Mouse (Mus musculus): Measurements from ENCODE around the gene Trim37.

DNA sequence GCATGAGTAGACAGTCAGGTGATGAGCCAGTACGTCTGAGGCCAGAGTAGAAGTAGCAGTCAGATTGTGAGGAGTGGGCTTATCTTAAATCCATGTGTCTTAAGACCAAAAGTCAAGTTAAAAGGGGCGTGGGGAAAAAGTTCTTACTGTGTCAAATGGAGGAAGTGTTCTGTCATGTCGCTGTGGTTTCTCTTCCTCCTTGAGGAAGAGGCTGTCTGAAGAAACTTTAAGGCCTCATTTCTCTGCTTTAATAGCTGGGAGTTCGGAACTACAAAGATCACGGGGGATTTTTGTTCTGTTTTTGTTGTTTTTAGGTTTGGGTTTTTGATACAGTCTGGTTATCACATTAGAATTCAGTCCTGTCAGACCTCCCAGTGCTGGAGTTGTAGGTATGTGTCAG is 85.4 kb downstream of the Trim37 start:
- TF ChIP-seq NELFE (IDR thresholded peaks at IDR 0.05; ENCODE audit: low read depth, low read length) (no peak), TCF12 (IDR thresholded peaks at IDR 0.05; ENCODE audit: low read depth, low read length) (0 out of 2 replicates have a peak, but pooled peaks have one; percentile 36), BHLHE40 (IDR thresholded peaks at IDR 0.05; ENCODE audit: low read depth, low read length) (peak; percentile 29; the same call in 1 of the 2 replicates), EP300 (IDR thresholded peaks at IDR 0.05; ENCODE audit: low read length) (peak; percentile 85), USF1 (IDR thresholded peaks at IDR 0.05; ENCODE audit: low read depth, low read length) (no peak), ETS1 (conservative IDR thresholded peaks at IDR 0.05; ENCODE audit: low read depth, low read length) (no peak; the same call in 1 of the 2 replicates), CHD2 (IDR thresholded peaks at IDR 0.05; ENCODE audit: low read length) (no peak), CTCF (conservative IDR thresholded peaks at IDR 0.05 in 1 of 2, IDR thresholded peaks at IDR 0.05 in 1 of 2; ENCODE audit: low read depth in 2 of 2, low read length in 2 of 2) (no peak), POLR2A (IDR thresholded peaks at IDR 0.05; ENCODE audit: low read depth, low read length) (peak; percentile 42; the same call in 1 of the 2 replicates), MAX (IDR thresholded peaks at IDR 0.05; ENCODE audit: low read length) (no peak), UBTF (IDR thresholded peaks at IDR 0.05; ENCODE audit: low read depth, low read length) (no peak)

Data from CH12.LX (cell line).